21 mouse cellular contexts compared by ENCODE assay signal in genomic region chr4:97236945-97237344, GRCm38 (mm10). TPM values are rescaled to one million over a fixed set of nuclear protein-coding genes. Genes with fewer than 3 reads are reported as not detected.
"Had no signal": no experiment of that assay in that cellular context is flagged by ENCODE, and none has a peak within 500 bp of the region (broad histone marks: within the 10 kb centered on the region; RNA-seq: fewer than 3 reads in every experiment).

No protein-coding gene starts in this region.

- ATAC-seq: liver, embryonic 12.5 days had no signal

- DNase-seq: kidney, adult 8-10 months; kidney, postnatal 36 days; layer of hippocampus, adult 9-11 months; layer of hippocampus, postnatal 36 days; lung, postnatal 4 days; retina, postnatal 1 day; right cerebral cortex, postnatal 4 days; spleen, adult 18-20 months; thymus, postnatal 36 days had no signal

- H3K9ac ChIP-seq: limb, embryonic 15.5 days; liver, embryonic 12.5 days; lung, embryonic 15.5 days; midbrain, embryonic 15.5 days; neural tube, embryonic 13.5 days had no signal

- H3K4me3 ChIP-seq: limb, embryonic 15.5 days; liver, embryonic 12.5 days; lung, embryonic 15.5 days; midbrain, embryonic 10.5 days; midbrain, embryonic 15.5 days; neural tube, embryonic 13.5 days had no signal

- H3K27ac ChIP-seq: limb, embryonic 15.5 days; liver, embryonic 12.5 days; lung, embryonic 15.5 days; midbrain, embryonic 10.5 days; midbrain, embryonic 15.5 days; neural tube, embryonic 13.5 days had no signal

- H3K36me3 ChIP-seq: limb, embryonic 15.5 days; liver, embryonic 12.5 days; lung, embryonic 15.5 days; midbrain, embryonic 10.5 days; midbrain, embryonic 15.5 days; neural tube, embryonic 13.5 days had no signal

- H3K4me1 ChIP-seq: limb, embryonic 15.5 days; liver, embryonic 12.5 days; lung, embryonic 15.5 days had no signal

- H3K27me3 ChIP-seq: limb, embryonic 15.5 days; liver, embryonic 12.5 days; lung, embryonic 15.5 days; midbrain, embryonic 15.5 days; neural tube, embryonic 13.5 days had no signal

- H3K4me2 ChIP-seq: limb, embryonic 15.5 days; liver, embryonic 12.5 days; lung, embryonic 15.5 days; midbrain, embryonic 15.5 days; neural tube, embryonic 13.5 days had no signal

- H3K9me3 ChIP-seq: limb, embryonic 15.5 days; liver, embryonic 12.5 days; lung, embryonic 15.5 days; midbrain, embryonic 10.5 days; midbrain, embryonic 15.5 days; neural tube, embryonic 13.5 days had no signal

RNA-seq across cellular contexts. Expression of gene Gm10192, which starts 54.0 kb away (rescaled TPM):
- polyA plus RNA-seq: kidney, embryonic 16.5 days; limb, embryonic 11.5 days; limb, embryonic 15.5 days; liver, embryonic 12.5 days; liver, embryonic 16.5 days; lung, embryonic 15.5 days; midbrain, embryonic 10.5 days; midbrain, embryonic 15.5 days; neural tube, embryonic 13.5 days; stomach, embryonic 14.5 days; testis, adult 2 months; thymus, postnatal 0 days had no signal
